Mouse (Mus musculus) lung, postnatal 14 days (tissue): ENCODE results near the gene Man1c1.

Experiments used
- DNase-seq: peaks from one replicate; pipeline ENCODE4 v3.0.0; 2021

Man1c1 gene

GRCm38 (mm10) chr4:134703835-134704546 is at the start of gene Man1c1:
Man1c1 (minus strand) TSS chr4:134704290.
- DNase-seq = peak; percentile 99

- no peak for DNase-seq
Measured at GRCm38 (mm10) chr4:134753516-134754261, 49.6 kb upstream of the Man1c1 start.

GRCm38 (mm10) chr4:134752911-134753426 is 48.9 kb upstream of the Man1c1 start:
- DNase-seq = no peak

GRCm38 (mm10) chr4:134751682-134752380 is 47.7 kb upstream of the Man1c1 start:
- DNase-seq = no peak

- DNase-seq = no peak
Measured at GRCm38 (mm10) chr4:134750825-134751224, 46.7 kb upstream of the Man1c1 start.

- no peak for DNase-seq
Measured at GRCm38 (mm10) chr4:134750263-134750662, 46.2 kb upstream of the Man1c1 start.

GRCm38 (mm10) chr4:134749301-134750030 is 45.4 kb upstream of the Man1c1 start:
- DNase-seq = no peak

GRCm38 (mm10) chr4:134745900-134746661 is 42.0 kb upstream of the Man1c1 start:
- DNase-seq = no peak

GRCm38 (mm10) chr4:134743881-134744633 is 40.0 kb upstream of the Man1c1 start:
- DNase-seq = no peak

- no peak for DNase-seq
Measured at GRCm38 (mm10) chr4:134741949-134742348, 37.9 kb upstream of the Man1c1 start.

- no peak for DNase-seq
Measured at GRCm38 (mm10) chr4:134740186-134740585, 36.1 kb upstream of the Man1c1 start.

- DNase-seq = no peak
Measured at GRCm38 (mm10) chr4:134739530-134739929, 35.4 kb upstream of the Man1c1 start.

GRCm38 (mm10) chr4:134737365-134737910 is 33.3 kb upstream of the Man1c1 start:
- DNase-seq = no peak

GRCm38 (mm10) chr4:134736147-134736546 is 32.1 kb upstream of the Man1c1 start:
- DNase-seq = no peak

GRCm38 (mm10) chr4:134734629-134735081 is 30.6 kb upstream of the Man1c1 start:
- DNase-seq = peak; percentile 53

GRCm38 (mm10) chr4:134734038-134734628 is 30.0 kb upstream of the Man1c1 start:
- peak; percentile 76 for DNase-seq

GRCm38 (mm10) chr4:134733371-134733770 is 29.3 kb upstream of the Man1c1 start:
- DNase-seq = no peak

- DNase-seq = no peak
Measured at GRCm38 (mm10) chr4:134730106-134730505, 26.0 kb upstream of the Man1c1 start.

- DNase-seq = no peak
Measured at GRCm38 (mm10) chr4:134725735-134726345, 21.8 kb upstream of the Man1c1 start.

- DNase-seq = no peak
Measured at GRCm38 (mm10) chr4:134724974-134725373, 20.9 kb upstream of the Man1c1 start.
